Comparison of ENCODE assay signal across 20 mouse cellular contexts in genomic region chr12:87076610-87077009, GRCm38 (mm10). TPM values are rescaled to one million over a fixed set of nuclear protein-coding genes. Genes with fewer than 3 reads are reported as not detected.
"Had no signal": no experiment of that assay in that cellular context is flagged by ENCODE, and none has a peak within 500 bp of the region (broad histone marks: within the 10 kb centered on the region; RNA-seq: fewer than 3 reads in every experiment).

No protein-coding gene starts in this region.

- H3K4me1 ChIP-seq: limb, embryonic 12.5 days; limb, embryonic 15.5 days; midbrain, embryonic 12.5 days; midbrain, embryonic 15.5 days; neural tube, embryonic 12.5 days; neural tube, embryonic 15.5 days had no signal

- H3K36me3 ChIP-seq: limb, embryonic 12.5 days; limb, embryonic 15.5 days; midbrain, embryonic 12.5 days; neural tube, embryonic 12.5 days had no signal

- H3K9me3 ChIP-seq: limb, embryonic 12.5 days; limb, embryonic 15.5 days; midbrain, embryonic 12.5 days; midbrain, embryonic 15.5 days; neural tube, embryonic 12.5 days; neural tube, embryonic 15.5 days had no signal

- H3K27ac ChIP-seq: layer of hippocampus, adult 2 months; left cerebral cortex, adult 2 months; limb, embryonic 12.5 days; limb, embryonic 15.5 days; liver, embryonic 14.5 days; macrophage; midbrain, embryonic 12.5 days; midbrain, embryonic 15.5 days; neural tube, embryonic 12.5 days; neural tube, embryonic 15.5 days had no signal

- H3K9ac ChIP-seq: limb, embryonic 12.5 days; limb, embryonic 15.5 days; liver, embryonic 14.5 days; liver, postnatal 0 days; lung, embryonic 14.5 days; midbrain, embryonic 12.5 days; midbrain, embryonic 15.5 days; neural tube, embryonic 12.5 days; neural tube, embryonic 15.5 days had no signal

- H3K27me3 ChIP-seq: limb, embryonic 12.5 days; limb, embryonic 15.5 days; midbrain, embryonic 12.5 days; midbrain, embryonic 15.5 days; neural tube, embryonic 12.5 days; neural tube, embryonic 15.5 days had no signal

- DNase-seq: kidney, adult 8-10 months; kidney, postnatal 25 days; layer of hippocampus, postnatal 36 days; liver, postnatal 0 days; lung, embryonic 14.5 days; retina, postnatal 1 day; thymus, adult 18-20 months; thymus, postnatal 36 days had no signal

- H3K4me3 ChIP-seq: layer of hippocampus, adult 2 months; left cerebral cortex, adult 2 months; limb, embryonic 12.5 days; limb, embryonic 15.5 days; midbrain, embryonic 12.5 days; midbrain, embryonic 15.5 days; neural tube, embryonic 12.5 days; neural tube, embryonic 15.5 days had no signal

RNA-seq across cellular contexts. Expression of gene Ngb, which starts 25.7 kb away (rescaled TPM):
- total RNA-seq: megakaryocyte, adult 5-6 weeks had no signal
- polyA plus RNA-seq: liver, embryonic 11.5 days; liver, postnatal 0 days had no signal

RNA-seq across cellular contexts. Expression of gene Tmem63c, which starts 55.5 kb away (rescaled TPM):
- total RNA-seq: megakaryocyte, adult 5-6 weeks had no signal
- polyA plus RNA-seq: limb, embryonic 12.5 days; limb, embryonic 15.5 days; liver, embryonic 11.5 days; liver, embryonic 14.5 days; liver, postnatal 0 days; lung, embryonic 14.5 days; macrophage had no signal
